Mouse (Mus musculus) lung, postnatal 0 days (tissue): ENCODE measurements around the gene Ninl.

Experiments
- CTCF ChIP-seq: IDR thresholded peaks from 2 replicates; pipeline ENCODE4 v1.5.1; 2016; ENCODE audit warnings: antibody characterized with exemption, mild to moderate bottlenecking
- EP300 ChIP-seq: IDR thresholded peaks from 2 replicates; pipeline ENCODE4 v1.6.1; 2016; ENCODE audit warnings: antibody characterized with exemption, mild to moderate bottlenecking, control low read depth

DNA sequence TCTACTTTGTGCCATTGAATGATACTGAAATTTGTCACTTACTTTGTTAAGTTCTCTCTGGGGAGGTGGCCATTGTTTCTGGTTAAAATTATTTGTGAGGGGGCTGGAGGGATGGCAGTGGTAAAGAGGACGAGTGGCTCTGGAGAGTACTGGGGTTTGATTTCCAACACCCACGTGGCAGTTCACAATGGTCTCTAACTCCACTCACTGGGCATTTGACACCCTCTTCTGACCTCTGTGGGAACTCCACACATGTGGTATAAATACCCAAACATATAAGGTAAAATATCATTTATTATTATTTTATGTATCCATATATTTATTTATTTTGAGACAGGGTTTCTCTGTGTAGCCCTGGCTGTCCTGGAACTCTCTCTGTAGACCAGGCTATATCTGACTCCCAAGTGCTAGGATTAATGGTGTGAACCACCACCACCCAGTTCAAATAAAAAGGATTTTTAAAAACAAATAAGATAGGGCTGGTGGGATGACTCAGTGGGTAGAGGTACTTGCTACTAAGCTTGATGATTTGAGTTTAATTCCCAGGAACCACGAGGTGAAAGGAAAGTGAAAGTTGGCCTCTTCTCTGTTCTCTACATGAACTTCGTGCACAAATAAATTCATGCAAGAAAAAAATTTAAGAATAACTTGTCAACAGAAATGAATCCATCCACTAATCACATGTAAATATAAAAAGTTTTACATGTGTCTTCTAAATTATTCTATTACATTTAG lies 124.2 kb downstream of the Ninl start:
- no peak for TF ChIP-seq CTCF
- no peak for TF ChIP-seq EP300
